Mouse (Mus musculus) heart, adult 8-10 months (tissue): ENCODE data around the gene Ssbp3. TPM values are rescaled to one million over a fixed set of nuclear protein-coding genes. Genes with fewer than 3 reads are reported as not detected.

Source experiments
- DNase-seq: peaks from one replicate; pipeline ENCODE4 v3.0.0; 2022; ENCODE audit warnings: low spot score
- total RNA-seq, 4 experiments: library from RNA; stranded (reverse); gene quantifications; 2 replicates each; pipeline ENCODE4 v1.2.4; 2022

Ssbp3 gene
- total RNA-seq, 4 experiments from 2014 or later: 34.2 to 42.5 (median 36.2) TPM

- no peak for DNase-seq
These were observed 101.0 kb downstream of the Ssbp3 start for GRCm38 (mm10) chr4:107011325-107012004.

GRCm38 (mm10) chr4:107012005-107012478, 101.5 kb downstream of the Ssbp3 start:
- DNase-seq: no peak

GRCm38 (mm10) chr4:107012574-107012973, 102.1 kb downstream of the Ssbp3 start:
- peak; percentile 63 for DNase-seq

GRCm38 (mm10) chr4:107013119-107013816, 102.8 kb downstream of the Ssbp3 start:
- no peak for DNase-seq

DNA sequence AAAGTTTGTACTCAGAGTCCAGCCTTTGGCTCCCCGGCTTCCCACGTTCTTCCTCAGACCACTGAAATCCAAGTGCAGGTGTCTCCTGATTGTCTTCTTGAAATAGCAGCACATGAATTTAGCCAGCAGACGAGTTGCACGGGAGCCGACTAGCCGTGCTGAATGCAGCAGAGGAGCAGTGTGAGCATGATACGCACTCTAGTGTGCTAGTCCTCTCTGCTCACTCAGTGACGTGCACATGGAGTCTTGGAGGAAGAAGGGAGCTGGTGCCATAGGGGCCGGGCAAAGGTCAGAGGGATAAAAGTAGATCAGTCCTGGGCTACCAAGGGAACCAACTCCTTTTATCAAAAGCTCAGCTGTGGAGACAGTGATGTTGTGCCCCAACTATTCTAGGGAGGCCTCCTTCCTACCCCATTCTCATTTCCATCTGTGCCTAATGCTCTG, 103.3 kb downstream of the Ssbp3 start:
- no peak for DNase-seq

- no peak for DNase-seq
These were observed 105.5 kb downstream of the Ssbp3 start for GRCm38 (mm10) chr4:107015971-107016511.

DNA sequence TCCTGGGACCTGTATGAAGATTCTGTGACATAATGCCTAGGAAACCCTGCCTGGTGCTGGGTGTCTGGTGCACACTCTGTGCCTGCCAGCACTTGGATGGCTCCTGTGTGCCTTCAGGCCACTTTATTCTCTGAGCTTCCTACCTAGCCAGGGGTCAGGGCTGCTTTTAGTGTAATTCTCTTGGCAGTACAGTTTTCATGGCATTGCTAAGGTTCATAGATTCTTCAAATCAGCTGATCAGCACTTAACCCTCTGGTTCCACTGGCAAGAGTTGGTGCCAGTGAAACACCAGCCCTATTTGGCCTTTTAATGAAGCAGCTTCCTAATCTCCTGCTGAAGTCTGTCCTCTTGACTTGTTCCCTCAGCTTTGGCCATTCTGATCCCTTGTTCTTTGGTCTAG, 106.8 kb downstream of the Ssbp3 start:
- DNase-seq: no peak

GRCm38 (mm10) chr4:107018521-107018920, 108.0 kb downstream of the Ssbp3 start:
- no peak for DNase-seq

GRCm38 (mm10) chr4:107019027-107019426, 108.5 kb downstream of the Ssbp3 start:
- DNase-seq: no peak

GRCm38 (mm10) chr4:107020287-107021000, 109.9 kb downstream of the Ssbp3 start:
- no peak for DNase-seq

- no peak for DNase-seq
These were observed 111.0 kb downstream of the Ssbp3 start for GRCm38 (mm10) chr4:107021464-107021863.

GRCm38 (mm10) chr4:107024899-107025298, 114.4 kb downstream of the Ssbp3 start:
- DNase-seq: no peak

GRCm38 (mm10) chr4:107025369-107025768, 114.9 kb downstream of the Ssbp3 start:
- DNase-seq: no peak

- DNase-seq: peak; percentile 12
These were observed 116.0 kb downstream of the Ssbp3 start for GRCm38 (mm10) chr4:107026451-107026850.

DNA sequence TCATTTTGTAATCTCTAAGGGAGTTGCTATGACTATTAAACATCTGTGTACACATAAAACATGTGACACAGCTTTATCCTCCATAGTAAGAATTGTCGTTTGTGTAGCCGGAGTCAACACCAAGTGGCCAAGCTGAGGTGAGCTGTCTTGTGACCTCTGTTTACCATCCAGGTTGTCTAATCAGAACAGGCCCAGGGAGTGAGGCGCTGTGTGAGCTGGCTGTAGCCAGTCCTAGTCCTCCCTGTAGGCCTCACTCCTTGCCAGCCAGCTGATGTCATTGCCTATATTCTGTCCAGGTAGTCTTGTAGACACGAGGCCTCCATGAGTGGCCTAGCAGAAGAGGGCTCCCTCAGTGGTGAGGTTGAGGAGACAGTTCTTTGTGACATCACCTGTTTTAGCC, 125.2 kb downstream of the Ssbp3 start:
- no peak for DNase-seq

- DNase-seq: no peak
These were observed 126.5 kb downstream of the Ssbp3 start for GRCm38 (mm10) chr4:107036985-107037384.

- no peak for DNase-seq
These were observed 127.8 kb downstream of the Ssbp3 start for GRCm38 (mm10) chr4:107038303-107038702.

GRCm38 (mm10) chr4:107039270-107039669, 128.8 kb downstream of the Ssbp3 start:
- no peak for DNase-seq

- no peak for DNase-seq
These were observed 131.8 kb downstream of the Ssbp3 start for GRCm38 (mm10) chr4:107042304-107042703.

DNA sequence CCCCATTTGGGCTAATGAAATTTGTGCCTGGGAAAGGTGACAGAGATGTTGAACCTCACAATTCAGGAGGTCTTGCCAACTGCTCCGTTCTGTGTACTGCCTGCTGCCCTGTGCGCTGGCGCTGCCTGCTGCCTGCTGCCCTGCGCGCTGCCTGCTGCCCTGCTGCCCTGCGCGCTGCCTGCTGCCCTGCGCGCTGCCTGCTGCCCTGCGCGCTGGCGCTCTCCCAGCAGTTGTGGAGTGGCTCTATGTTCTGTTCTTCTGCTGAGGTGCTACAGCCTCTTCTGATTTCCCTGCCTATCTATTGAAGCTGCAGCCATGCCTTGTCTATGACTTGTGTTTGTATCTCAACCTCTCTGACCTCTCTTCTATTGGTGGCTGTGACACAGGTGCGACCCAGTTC, 134.7 kb downstream of the Ssbp3 start:
- no peak for DNase-seq

DNA sequence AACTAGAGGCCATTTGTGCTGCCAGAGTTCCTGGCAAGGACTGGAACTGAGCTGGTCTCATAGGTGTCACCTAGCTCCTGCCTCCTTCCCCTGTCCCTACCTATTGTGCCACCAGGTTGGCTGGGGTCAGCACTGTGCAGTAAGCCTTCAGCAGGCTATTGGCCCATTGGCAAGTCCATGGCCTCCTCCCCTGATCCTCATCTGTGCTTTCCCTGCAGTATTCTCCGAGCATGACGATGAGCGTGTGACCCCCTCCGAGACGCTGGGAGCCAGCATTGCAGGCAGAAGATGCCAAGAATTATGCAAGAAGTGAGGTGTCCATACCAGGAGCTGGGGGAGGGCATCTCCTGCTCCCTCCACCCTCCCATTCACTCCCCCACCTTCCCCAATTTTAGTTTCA, 137.3 kb downstream of the Ssbp3 start:
- no peak for DNase-seq

DNA sequence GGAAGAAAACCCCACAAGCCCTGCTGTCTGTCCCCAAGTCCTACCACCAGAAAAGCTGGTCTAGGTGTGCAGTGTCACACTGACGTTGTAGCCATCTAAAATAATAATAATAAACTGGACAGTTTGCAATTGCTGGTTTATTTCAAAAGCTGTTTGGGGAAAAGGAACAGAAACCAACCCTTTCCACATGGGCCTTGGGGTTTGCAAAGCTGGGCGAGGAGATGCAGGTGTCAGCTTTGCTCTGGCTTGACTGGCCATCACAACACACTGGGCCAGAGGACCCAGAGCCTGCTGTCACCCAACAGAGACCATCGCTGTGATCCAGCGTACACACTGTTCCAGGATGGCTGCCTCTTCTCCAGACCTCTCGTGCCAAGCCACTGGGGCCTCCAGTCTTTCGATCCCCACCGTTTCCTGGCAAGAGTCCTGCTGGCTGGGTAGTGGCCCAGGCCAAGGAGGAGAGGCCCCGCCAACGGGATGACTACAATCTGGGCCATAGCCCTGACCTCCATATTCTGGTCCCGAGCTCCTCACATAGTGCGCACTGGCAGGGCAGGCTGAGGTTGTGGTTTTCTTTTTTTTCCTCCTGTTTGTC, 138.2 kb downstream of the Ssbp3 start:
- peak; percentile 31 for DNase-seq
